Mouse (Mus musculus) kidney, postnatal 0 days (tissue): ENCODE results near the gene Metap2. TPM values are rescaled to one million over a fixed set of nuclear protein-coding genes. Genes with fewer than 3 reads are reported as not detected.

Source experiments
- ATAC-seq: fragments of 200-750 bp; cut with Nextera tagmentation; replicated peaks from 2 replicates; pipeline ENCODE4 v1.8.0; 2017; ENCODE audit warnings: low read depth, moderate number of reproducible peaks, moderate TSS enrichment, moderate library complexity; ENCODE audit not compliant: low FRiP score
- DNase-seq: peaks from one replicate; pipeline ENCODE4 v3.0.0-alpha.2; 2016; ENCODE audit warnings: low spot score
- H3K27ac ChIP-seq: fragments of 300-500 bp; sonication (generic); 2 replicates; pipeline ENCODE4 v1.5.1; 2014; ENCODE audit warnings: mild to moderate bottlenecking
- H3K27me3 ChIP-seq: fragments of 300-500 bp; sonication (generic); 2 replicates; pipeline ENCODE4 v1.6.1; 2014; ENCODE audit warnings: low read length, mixed read lengths; ENCODE audit not compliant: insufficient read depth
- H3K36me3 ChIP-seq: fragments of 300-500 bp; sonication (generic); 2 replicates; pipeline ENCODE4 v1.6.1; 2014; ENCODE audit warnings: low read length, mixed read lengths; ENCODE audit not compliant: insufficient read depth
- H3K4me1 ChIP-seq: fragments of 300-500 bp; sonication (generic); replicated peaks from 2 replicates; pipeline ENCODE4 v1.6.1; 2014; ENCODE audit warnings: antibody characterized with exemption, low read length, mixed read lengths; ENCODE audit not compliant: insufficient read depth
- H3K4me2 ChIP-seq: fragments of 300-500 bp; sonication (generic); 2 replicates; pipeline ENCODE4 v1.6.1; 2014; ENCODE audit warnings: mild to moderate bottlenecking, low read length, moderate library complexity, mixed read lengths
- H3K4me3 ChIP-seq: fragments of 300-500 bp; sonication (generic); replicated peaks from 2 replicates; pipeline ENCODE4 v1.5.1; 2014; ENCODE audit warnings: low read depth, low read length
- H3K9ac ChIP-seq: fragments of 300-500 bp; sonication (generic); 2 replicates; pipeline ENCODE4 v1.6.1; 2014; ENCODE audit warnings: low read depth, low read length
- H3K9me3 ChIP-seq: fragments of 300-500 bp; sonication (generic); replicated peaks from 2 replicates; pipeline ENCODE4 v1.6.1; 2016; ENCODE audit warnings: low read length, inconsistent platforms, mixed read lengths
- CTCF ChIP-seq: IDR thresholded peaks from 2 replicates; pipeline ENCODE4 v1.5.1; 2016; ENCODE audit warnings: antibody characterized with exemption, low read depth, mild to moderate bottlenecking, moderate library complexity
- WGBS: fragments of 180-500 bp; shearing (Covaris S2); extraction: QIAGEN DNeasy Blood & Tissue Kit; methylation state at CpG from one replicate; pipeline ENCODE4 v1.1.7; 2014; 5-methylcytosine and 5-hydroxymethylcytosine counted together
- polyA plus RNA-seq: library from polyadenylated mRNA; unstranded; fragments of >200 nt; fragmentation: Nextera tagmentation; extraction: Ambion mirVana; gene quantifications from 2 replicates; pipeline ENCODE4 v1.2.1, GENCODE M21; 2015

Metap2 gene
- polyA plus RNA-seq, 1 experiment from 2014 or later: 188 TPM

DNA sequence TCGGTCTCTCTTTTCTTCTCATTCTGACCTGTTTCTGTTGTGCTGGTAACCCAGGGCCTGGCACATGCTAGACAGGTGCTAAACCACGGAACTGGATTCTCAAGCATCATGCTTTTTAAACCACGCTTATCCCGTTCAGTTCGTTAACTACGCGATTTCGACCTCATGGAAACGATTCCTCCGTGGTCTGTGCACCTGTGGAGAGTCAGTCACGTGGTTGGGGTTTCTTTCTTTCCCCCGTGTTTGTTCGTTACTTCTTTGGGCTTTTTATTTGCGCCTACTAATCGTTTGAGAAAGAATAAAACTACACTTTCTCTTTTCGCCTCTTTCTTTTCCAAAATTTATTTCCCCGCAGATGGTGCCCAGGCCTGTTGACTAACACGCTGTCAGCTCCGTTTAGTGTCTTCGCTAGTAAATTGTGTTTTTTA lies 42.0 kb upstream of the Metap2 start:
- DNase-seq (no peak), ATAC-seq (no peak)
- Histone ChIP-seq H3K4me2 (no peak overlapping the region), H3K27ac (no peak overlapping the region), H3K9ac (no peak overlapping the region), H3K27me3 (no peaks in the 10 kb centered on the region), H3K4me3 (no peak overlapping the region), H3K9me3 (no peaks in the 10 kb centered on the region), H3K36me3 (no peaks in the 10 kb centered on the region), H3K4me1 (no peaks in the 10 kb centered on the region)
- WGBS: 81% methylated on average over 20 of the region's 20 CpGs
- TF ChIP-seq CTCF: no peak

DNA sequence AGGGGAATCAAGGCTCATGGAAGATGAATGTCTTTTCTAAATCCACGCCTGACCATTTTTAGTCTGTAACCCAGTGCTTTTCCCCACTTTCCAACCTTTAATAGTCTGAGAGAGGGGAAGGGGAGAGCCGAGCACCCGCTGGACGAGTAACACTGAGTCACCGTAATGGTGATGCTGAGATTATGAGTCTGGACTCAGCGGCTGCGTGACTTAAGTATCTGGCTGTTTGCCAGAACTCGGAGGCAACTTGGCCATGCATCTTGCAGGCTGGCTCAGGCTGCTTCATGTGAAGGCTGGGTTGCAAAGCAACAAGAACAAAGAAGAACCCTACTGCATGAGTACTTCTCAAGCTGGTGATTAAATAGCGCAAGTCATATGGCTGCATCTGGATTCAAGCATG lies 37.1 kb upstream of the Metap2 start:
- 40% methylated on average over 9 of the region's 9 CpGs for WGBS

DNA sequence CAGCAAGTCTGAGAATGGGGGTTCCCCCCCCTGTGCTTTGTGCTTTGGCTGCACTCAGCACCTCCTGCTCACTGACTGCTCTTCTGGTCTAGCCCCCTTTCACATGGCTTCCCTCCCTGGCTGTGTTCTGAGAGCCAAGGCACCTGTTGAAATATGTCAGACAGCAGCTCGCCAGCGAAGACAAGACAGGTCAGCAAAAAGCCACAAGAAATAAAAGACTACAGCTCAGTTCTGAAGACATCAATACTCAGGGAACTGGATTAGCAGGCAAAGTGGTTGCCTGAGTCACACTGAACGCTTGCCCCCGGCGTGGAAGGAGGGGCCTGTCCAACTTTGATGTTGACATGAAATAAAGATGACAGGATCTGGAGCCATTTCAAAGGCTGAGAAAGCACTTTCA lies 36.0 kb upstream of the Metap2 start:
- Histone ChIP-seq H3K9me3 (no peaks in the 10 kb centered on the region), H3K27me3 (no peaks in the 10 kb centered on the region), H3K36me3 (no peaks in the 10 kb centered on the region), H3K9ac (no peak overlapping the region), H3K4me3 (no peak overlapping the region), H3K27ac (no peak overlapping the region), H3K4me1 (no peaks in the 10 kb centered on the region), H3K4me2 (no peak overlapping the region)
- ATAC-seq (no peak), DNase-seq (no peak)
- no peak for TF ChIP-seq CTCF
- 56% methylated on average over 5 of the region's 5 CpGs for WGBS

More for the DNA sequence above, 37.1 kb upstream of the Metap2 start:
- no peak overlapping the region for H3K4me2 ChIP-seq
- no peaks in the 10 kb centered on the region for H3K4me1 ChIP-seq
- H3K4me3 ChIP-seq: no peak overlapping the region
- H3K27ac ChIP-seq: no peak overlapping the region
- H3K9ac ChIP-seq: no peak overlapping the region
- ATAC-seq: no peak; the same call in 1 of the 2 replicates
- no peaks in the 10 kb centered on the region for H3K9me3 ChIP-seq
- H3K36me3 ChIP-seq: no peaks in the 10 kb centered on the region
- H3K27me3 ChIP-seq: no peaks in the 10 kb centered on the region
- peak; percentile 35 for DNase-seq
- TF ChIP-seq CTCF: no peak

GRCm38 (mm10) chr10:93932020-93932419 lies 35.1 kb upstream of the Metap2 start:
- Histone ChIP-seq H3K4me2 (no peak overlapping the region), H3K27me3 (no peaks in the 10 kb centered on the region), H3K36me3 (no peaks in the 10 kb centered on the region), H3K27ac (no peak overlapping the region), H3K9me3 (no peaks in the 10 kb centered on the region), H3K4me3 (no peak overlapping the region), H3K9ac (no peak overlapping the region), H3K4me1 (no peaks in the 10 kb centered on the region)
- TF ChIP-seq CTCF: no peak
- DNase-seq (no peak), ATAC-seq (no peak)
- 72% methylated on average over 5 of the region's 5 CpGs for WGBS

- H3K4me1 ChIP-seq: no peaks in the 10 kb centered on the region
- H3K9me3 ChIP-seq: no peaks in the 10 kb centered on the region
- no peak overlapping the region for H3K4me3 ChIP-seq
- no peaks in the 10 kb centered on the region for H3K27me3 ChIP-seq
- H3K9ac ChIP-seq: no peak overlapping the region
- no peak for DNase-seq
- no peak for ATAC-seq
- no peak overlapping the region for H3K4me2 ChIP-seq
- no peak overlapping the region for H3K27ac ChIP-seq
- WGBS: 70% methylated on average over 9 of the region's 9 CpGs
- H3K36me3 ChIP-seq: no peaks in the 10 kb centered on the region
- no peak for TF ChIP-seq CTCF
Measured at GRCm38 (mm10) chr10:93931431-93931830, 34.5 kb upstream of the Metap2 start.

DNA sequence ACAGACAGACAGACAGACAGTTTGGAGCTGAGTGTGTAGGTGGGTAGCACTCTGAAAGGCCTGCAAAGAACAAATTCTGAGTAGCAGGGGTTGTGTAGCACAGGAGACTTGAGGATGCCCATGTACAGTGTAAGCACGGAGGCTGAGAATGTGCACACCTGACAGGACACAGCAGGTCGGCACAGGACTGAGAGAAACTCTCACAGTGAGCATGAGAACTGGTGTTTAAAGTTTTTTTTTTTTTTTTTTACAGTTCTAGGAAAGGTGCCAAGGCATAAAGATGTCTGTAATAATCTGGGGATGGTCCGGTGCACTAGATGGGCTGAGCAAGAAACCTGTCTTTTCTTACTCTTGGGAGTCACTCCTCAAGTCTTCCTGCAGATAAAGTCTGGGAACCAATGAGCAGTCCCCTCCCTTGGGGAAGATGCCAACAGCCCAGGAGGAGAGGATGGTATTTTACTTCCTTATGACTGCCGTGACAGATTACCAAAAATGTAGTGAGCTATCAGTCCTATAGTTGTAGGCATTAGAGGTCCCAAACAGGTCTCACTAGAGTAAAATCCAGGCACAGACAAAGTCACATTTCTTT lies 33.4 kb upstream of the Metap2 start:
- no peak overlapping the region for H3K9ac ChIP-seq
- ATAC-seq (no peak), DNase-seq (no peak)
- H3K27me3 ChIP-seq: no peaks in the 10 kb centered on the region
- 51% methylated on average over 4 of the region's 4 CpGs for WGBS
- no peak overlapping the region for H3K27ac ChIP-seq
- no peak for TF ChIP-seq CTCF
- no peaks in the 10 kb centered on the region for H3K9me3 ChIP-seq
- no peak overlapping the region for H3K4me2 ChIP-seq
- H3K4me1 ChIP-seq: no peaks in the 10 kb centered on the region
- H3K4me3 ChIP-seq: no peak overlapping the region
- H3K36me3 ChIP-seq: no peaks in the 10 kb centered on the region

DNA sequence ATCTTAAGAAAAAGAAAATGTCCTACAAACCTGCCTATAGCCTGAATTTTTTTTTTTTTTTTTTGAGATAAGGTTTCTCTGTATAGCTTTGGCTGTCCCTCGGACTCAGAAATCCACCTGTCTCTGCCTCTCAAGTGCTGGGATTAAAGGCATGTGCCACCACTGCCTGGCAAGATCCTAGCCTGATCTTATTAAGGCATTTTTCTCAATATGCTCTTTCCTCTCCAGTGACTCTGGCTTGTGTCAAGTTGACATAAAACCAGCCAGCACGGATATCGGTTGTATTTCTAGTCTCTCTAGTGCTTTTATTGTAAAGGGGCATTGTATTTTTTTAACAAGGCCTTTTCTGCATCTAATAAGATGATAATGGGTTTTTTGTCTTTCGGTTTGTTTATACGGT lies 27.8 kb upstream of the Metap2 start:
- Histone ChIP-seq H3K4me1 (no peaks in the 10 kb centered on the region), H3K4me3 (no peak overlapping the region), H3K9ac (no peak overlapping the region), H3K9me3 (no peaks in the 10 kb centered on the region), H3K27me3 (no peaks in the 10 kb centered on the region), H3K27ac (no peak overlapping the region), H3K4me2 (no peak overlapping the region), H3K36me3 (no peaks in the 10 kb centered on the region)
- DNase-seq (no peak), ATAC-seq (no peak)
- 76% methylated on average over 5 of the region's 5 CpGs for WGBS
- no peak for TF ChIP-seq CTCF
